Mouse (Mus musculus) c-Kit-positive CD71-positive TER-119-positive erythroid progenitor cells, embryonic 14.5 days (primary cell): ENCODE results near the gene Gpr143.
"Not testable (repeated sequence)": the region's sequence is repeated elsewhere in the genome, so short reads cannot be mapped to it uniquely, and the experiment has no call there.

ENCODE experiments used
- DNase-seq: peaks from one replicate; pipeline ENCODE4 v3.0.0-alpha.2; 2013; ENCODE audit warnings: low spot score

The Gpr143 gene

GRCm38 (mm10) chrX:152781720-152782403 lies at the start of gene Gpr143:
Gene Gpr143 (plus strand): TSS chrX:152781921.
- DNase-seq: no peak

DNA sequence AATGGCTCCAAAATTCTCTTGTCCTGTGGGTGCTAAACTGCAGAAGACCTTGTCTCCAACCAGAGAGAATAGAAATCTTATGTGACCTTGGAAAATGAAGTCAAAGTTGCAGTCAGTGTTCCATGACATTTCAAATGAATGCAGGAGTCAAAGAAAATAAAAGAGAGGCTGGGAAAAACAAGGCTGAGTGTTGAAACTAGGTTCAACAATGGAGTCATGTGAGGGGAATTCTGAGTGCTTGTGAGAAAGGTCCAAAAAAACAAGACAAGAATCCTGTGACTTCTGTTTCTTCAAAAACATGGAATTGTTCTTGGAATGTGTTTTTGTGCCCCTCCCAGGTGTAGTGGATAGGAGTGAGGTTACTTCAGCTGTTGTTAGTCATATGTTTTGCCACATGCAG lies 46.4 kb upstream of the Gpr143 start:
- DNase-seq: no peak

- peak; percentile 13 for DNase-seq
Observed at GRCm38 (mm10) chrX:152738191-152738590, 43.5 kb upstream of the Gpr143 start.

GRCm38 (mm10) chrX:152738759-152739368 lies 42.9 kb upstream of the Gpr143 start:
- DNase-seq: no peak

GRCm38 (mm10) chrX:152743642-152744041 lies 38.1 kb upstream of the Gpr143 start:
- no peak for DNase-seq

DNA sequence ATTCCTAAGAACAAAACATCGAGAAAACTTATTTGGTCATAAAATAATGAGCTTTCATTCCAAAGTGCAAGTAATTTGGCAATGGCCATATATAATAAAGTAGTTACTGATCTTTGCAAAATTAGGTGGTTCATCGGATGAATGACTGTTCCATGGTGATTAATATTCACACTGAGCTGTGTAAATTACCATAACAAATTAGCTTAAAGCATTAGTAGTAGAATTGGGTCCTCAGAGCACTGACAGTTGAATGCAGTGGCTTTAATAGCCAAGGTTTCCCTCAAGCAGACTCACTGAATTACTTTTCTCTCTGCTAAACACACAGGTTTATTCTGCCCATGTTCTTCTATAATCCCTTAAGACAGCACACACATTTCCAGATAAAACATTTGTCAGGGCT lies 35.8 kb upstream of the Gpr143 start:
- no peak for DNase-seq

DNA sequence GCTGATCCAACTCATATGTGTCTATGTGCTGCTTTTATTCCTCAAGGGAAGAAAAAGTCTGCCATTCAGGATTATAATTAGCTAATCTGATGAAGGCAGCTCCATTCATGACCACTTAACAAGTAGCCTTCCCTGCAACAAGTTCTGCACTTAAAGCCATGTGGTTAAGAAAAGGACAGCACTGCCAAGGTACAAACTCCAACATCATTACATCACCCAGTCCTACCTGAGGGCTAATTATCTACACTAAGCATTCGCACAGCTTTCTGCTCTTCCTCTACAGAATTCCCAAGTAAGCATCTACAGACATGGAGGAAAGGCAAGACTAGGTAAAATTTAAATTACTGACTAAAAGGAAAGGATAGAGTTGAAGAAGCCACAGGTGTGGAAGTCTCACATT lies 25.9 kb upstream of the Gpr143 start:
- DNase-seq: no peak

GRCm38 (mm10) chrX:152756293-152756692 lies 25.4 kb upstream of the Gpr143 start:
- DNase-seq: no peak

- no peak for DNase-seq
Observed at GRCm38 (mm10) chrX:152762437-152762836, 19.3 kb upstream of the Gpr143 start.

- DNase-seq: no peak
Observed at GRCm38 (mm10) chrX:152762855-152763254, 18.9 kb upstream of the Gpr143 start.

DNA sequence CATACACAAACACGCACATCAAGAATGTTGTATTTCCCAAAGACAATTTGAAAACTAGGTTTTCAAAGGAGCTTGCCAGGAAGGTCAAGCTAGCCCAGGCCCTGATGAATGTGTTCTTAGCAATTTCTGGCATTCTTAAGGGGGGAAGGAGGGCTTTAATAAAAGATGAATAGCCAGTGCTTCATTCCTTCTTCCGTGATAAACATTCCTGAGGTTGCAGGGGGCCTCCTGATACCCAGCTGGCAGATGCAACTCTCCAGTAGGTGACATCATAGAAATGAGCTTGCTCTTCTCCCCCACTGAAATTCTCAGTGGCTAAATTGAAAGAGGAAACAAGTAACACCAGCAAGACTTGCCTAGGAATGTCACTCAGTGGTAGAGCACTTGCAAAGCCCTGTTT lies 17.6 kb upstream of the Gpr143 start:
- no peak for DNase-seq

DNA sequence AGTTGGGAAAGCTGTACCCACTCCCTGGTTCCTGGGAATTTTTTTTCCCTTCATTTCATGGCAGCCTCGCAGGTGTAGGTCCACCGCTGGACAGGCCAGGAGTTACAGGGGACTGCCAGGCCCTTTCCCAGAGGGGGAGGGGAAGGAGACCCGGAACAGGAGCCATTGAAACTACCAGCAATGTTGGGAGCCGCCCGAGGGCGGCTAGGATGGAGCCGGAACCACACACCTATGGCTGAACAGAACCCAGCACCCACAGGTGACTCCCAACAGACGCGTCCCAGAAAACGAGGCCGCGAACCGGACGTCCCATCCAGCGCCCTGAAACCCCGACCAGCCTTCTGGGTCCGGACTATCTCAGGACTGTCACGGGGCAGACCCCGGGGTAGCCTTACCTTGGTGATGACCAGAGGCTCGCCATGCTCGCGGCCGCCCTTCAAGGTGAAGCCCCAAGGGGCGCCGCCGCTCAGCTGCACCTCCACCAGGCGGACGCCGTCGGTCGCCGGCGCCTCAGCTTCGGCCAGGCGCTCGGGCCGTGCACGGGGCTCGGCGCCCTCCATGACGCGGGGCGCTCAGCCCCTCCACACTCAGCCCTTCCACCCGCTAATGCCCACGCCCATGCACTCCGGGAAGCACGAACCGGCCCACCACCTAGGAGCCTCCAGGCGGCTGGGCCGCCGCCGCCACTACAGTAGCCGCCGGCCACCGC lies 12.7 kb upstream of the Gpr143 start, which contains the start of gene Shroom2:
Gene Shroom2 (minus strand): TSS at position 575 of the 709 bp plus-strand sequence.
- DNase-seq: no peak

DNA sequence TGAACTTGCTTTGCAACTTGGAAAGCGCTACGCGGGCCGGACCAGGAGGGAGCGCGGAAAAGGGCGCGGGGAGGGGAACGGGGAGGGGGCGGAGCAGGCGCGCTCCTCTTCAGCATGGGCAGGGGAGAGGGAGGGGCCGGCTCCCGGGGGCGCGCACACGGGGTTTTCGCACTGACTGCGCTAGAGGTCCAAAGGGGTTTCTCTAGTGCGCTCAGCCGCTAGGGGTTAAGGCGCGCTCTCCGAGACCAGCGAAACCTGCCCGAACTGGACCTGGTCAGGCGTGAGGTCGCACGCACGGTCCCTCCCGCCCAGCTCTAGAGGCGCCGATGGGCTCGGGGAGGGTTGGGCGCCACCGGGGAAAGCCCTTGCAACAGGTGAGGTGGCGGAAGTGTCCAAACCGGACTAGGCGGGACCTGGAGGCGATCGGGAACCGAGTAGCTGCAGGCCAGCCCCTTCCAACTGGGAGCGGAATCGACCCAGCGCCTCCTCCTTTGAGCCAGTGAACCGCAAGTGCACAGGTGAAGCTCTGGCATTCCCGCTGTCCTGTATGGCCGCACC lies 12.0 kb upstream of the Gpr143 start:
- DNase-seq: no peak

DNA sequence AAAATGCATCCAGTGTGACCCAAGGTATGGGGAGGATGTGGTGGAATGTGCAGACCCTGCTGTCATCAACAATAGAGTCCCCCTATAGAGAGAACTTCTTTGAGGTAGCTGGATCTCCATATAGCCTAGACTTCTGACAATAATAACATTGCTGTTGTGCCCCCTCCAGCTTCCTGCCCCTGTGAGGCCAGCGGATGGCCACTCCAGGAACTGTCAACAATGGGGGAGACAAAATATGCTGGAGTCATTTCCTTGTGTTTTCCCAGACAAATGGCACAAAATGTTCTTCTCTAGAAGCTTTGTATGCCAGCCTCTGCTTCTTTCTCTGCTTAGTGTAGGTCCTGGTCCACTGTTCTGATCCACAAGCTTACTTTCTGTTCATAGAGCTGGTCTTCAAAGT lies 6.4 kb downstream of the Gpr143 start:
- no peak for DNase-seq

GRCm38 (mm10) chrX:152788611-152789010 lies 6.9 kb downstream of the Gpr143 start:
- no peak for DNase-seq

DNA sequence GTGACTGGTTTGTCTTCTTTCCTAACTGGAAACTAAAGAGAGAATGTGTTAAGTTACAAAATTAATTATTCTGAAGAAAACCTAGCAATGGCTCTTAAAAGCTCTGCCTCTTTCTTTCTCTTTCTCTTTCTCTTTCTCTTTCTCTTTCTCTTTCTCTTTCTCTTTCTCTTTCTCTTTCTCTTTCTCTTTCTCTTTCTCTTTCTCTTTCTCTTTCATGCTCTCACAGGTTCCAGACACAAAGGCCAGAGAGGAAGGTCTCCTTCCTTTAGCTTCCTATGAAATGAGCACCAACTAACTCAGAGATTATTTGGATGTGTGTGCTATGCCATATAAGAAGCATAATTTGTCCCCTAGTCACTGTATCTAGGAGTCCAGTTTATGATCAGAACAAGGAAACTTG lies 23.6 kb downstream of the Gpr143 start:
- DNase-seq: no peak

DNA sequence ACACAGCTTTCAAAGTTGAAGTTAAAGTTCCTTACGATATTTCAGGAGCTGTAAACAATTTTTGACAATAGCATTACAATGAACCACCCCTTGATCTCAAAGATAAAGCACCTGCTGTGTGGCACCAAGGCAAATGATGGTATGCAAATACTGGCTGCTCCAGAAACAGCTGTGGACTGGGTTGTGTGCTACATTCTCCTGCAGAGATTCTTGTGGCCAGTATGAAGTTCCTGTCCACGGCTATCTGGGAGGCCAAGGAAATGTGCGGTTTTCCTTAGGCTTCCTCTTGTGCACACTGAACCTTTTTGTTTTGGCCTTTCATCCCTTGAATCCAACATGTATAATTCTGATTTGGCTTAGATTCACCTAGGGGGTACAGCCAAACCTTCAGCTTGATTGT lies 31.6 kb downstream of the Gpr143 start:
- no peak for DNase-seq

GRCm38 (mm10) chrX:152818996-152819395 lies 37.3 kb downstream of the Gpr143 start:
- DNase-seq: no peak

GRCm38 (mm10) chrX:152831003-152831550 lies 49.4 kb downstream of the Gpr143 start:
- DNase-seq: not testable (repeated sequence)

- peak; percentile 3 for DNase-seq
Observed at GRCm38 (mm10) chrX:152834940-152835339, 53.2 kb downstream of the Gpr143 start.

- DNase-seq: no peak
Observed at GRCm38 (mm10) chrX:152855076-152855772, 73.5 kb downstream of the Gpr143 start.
